Mouse (Mus musculus) skeletal muscle tissue, adult 2 months (tissue): ENCODE measurements at regions not wholly inside any gene's neighbourhood (a gene's known extent, or its start where the extent isn't known, plus 50 kb on each side); places are given as distances from the start of the nearest gene placed in this dataset.

Source experiments
- DNase-seq: peaks from one replicate; pipeline ENCODE4 v3.0.0-alpha.2; 2012; ENCODE audit warnings: low read depth, low spot score

- DNase-seq: no peak
Measured at GRCm38 (mm10) chr7:142835319-142835718, 92.1 kb upstream of the Ins2 start.

GRCm38 (mm10) chr7:142830969-142831673 is 87.9 kb upstream of the Ins2 start:
- DNase-seq: no peak

GRCm38 (mm10) chr7:142810711-142811110 is 67.5 kb upstream of the Ins2 start:
- no peak for DNase-seq

- peak; percentile 2 for DNase-seq
Measured at GRCm38 (mm10) chr7:142799424-142799823, 56.2 kb upstream of the Ins2 start.

- DNase-seq: no peak
Measured at GRCm38 (mm10) chr7:142794481-142794880, 51.3 kb upstream of the Ins2 start.
